Mouse (Mus musculus) spleen, postnatal 36 days (tissue): ENCODE data around the gene Slamf6.

Experiments used
- DNase-seq, 2 experiments: peaks; one replicate each; pipeline ENCODE4 v3.0.0; 2022; ENCODE audit warnings: low spot score in 2 of 2, mixed read lengths in 1 of 2

Gene Slamf6

DNA sequence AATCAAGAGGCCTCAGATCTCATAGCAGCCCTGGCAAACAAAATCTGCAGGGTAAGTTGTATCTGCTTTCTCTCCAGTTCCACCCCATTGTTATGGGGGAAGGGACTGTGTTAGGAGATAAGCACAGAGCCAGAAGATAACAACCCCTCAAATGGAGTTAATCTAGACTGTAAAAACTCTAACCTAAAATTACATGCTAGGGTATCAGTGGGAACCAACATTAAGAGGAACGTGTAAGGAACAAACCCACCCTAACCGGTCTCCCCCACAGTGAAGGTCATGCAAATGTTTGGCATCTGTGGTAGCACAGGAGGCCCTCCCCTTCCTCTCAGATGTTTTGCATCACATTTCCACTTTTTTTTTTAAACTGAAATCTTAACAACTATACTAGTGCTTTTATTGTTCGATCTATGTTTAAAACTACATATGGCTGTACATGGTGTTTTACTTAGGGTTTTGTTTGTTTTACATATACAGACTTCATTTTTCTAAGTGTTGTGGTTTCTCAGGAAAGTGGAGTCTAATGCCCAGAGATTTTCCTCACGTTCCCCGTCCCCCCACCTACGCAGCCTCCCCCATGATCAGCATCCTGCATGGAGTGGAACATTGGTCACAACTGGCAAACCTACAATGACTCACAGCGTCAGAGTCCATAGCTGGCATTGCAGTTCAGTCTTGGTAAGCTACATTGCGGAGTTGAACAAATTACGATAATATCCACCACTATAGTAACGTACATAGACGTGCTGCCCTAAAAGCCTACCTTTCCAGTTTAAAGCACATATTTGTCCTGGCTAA, 77.8 kb downstream of the Slamf6 start:
- DNase-seq, result peak; percentile 70 to 77

DNA sequence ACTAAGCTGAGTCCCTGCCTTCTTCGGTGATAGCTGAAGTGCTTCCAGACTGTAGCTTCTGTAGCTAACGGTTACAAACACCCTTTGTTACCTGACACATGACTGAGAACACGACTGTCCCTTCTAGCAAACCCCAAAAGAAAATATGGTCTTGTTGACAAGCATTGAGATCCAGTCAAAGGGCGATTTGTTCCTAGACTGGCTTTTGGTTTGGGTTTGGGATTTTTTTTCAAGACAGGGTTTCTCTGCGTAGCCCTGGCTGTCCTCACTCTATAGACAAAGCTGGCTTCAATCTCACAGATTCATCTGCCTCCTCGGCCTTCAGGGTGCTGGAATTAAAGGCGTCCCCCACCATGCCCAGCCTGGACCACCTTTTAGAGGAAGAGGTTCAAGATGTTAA, 79.4 kb downstream of the Slamf6 start:
- DNase-seq, result no peak

DNA sequence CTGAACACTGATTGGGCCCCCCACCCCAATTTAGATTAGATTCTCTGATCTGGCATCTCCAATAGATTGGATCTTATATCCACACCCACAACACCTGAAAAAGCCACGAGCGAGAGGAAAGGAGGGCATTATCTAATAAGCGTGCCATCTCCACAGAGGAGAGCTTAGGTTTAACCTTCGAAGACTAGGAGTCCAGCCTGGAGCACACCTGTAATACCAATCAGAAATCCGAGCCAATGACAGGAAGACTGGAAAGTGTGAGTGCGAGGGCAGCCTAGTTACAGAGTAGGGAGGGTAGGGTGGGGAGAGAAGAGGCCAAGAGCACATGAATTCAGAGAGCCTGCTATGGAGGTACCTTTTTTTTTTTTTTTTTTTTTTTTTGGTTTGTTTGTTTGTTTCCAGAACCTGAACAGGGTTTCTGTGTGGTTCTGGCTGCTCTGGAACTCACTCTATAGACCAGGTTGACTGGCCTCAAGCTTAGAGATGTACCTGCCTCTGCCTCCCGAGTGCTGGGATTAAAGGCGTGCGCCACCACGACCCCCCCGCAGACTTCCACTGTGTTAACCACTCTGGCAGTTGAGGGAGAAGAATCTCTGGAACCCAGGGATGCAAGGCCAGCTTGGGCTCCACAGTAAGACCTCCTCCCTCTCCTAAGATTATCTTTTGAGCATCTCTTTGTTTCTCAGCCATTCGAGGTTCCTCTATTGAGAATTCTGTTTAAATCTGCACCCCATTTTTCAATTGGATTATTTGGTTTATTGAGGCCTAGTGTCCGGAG, 81.7 kb downstream of the Slamf6 start:
- no peak for DNase-seq

DNA sequence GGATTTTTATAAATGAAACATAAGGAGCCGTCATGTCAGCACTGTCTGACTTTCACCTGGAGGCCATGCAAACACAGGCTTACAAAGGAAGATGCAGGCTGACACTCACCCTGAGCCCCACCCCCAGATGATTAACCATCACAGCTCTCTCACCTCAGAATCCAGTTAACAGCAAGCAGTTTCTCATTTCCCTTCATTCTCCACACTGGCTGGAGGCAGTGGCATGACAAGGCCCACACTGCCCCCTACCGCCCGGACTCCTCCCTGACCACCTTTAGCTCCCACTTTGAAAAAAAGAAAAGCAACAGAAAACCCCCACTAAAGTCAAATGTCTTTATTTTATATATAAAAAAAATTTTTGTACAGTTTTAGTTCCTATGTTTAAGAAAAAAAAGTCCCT, 83.3 kb downstream of the Slamf6 start:
- DNase-seq, result peak; percentile 81 to 86

DNA sequence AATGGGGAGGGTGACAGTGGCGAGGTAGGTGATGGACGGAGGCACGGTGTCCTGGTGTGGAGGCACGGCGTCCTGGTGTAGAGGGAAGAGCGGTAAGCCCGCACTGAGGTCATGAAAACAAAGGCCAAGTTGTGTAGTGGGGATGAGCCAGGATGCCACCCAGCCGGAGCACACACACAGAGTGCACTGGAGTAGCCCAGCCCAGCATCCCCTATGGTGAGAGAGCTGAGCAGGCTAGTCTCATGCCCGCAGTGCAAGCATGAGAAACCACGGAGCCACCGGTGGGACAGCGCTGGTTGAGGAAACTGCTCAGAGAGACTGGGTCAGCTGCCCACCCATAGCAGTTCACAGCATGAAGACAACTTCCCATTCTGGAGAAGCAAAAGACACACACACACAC, 84.3 kb downstream of the Slamf6 start:
- DNase-seq, result no peak
